Mouse (Mus musculus) layer of hippocampus, adult 18-20 months (tissue): ENCODE measurements at regions not wholly inside any gene's neighbourhood (a gene's known extent, or its start where the extent isn't known, plus 50 kb on each side); places are given as distances from the start of the nearest gene placed in this dataset.

Source experiments
- DNase-seq, 2 experiments: peaks; one replicate each; pipeline ENCODE4 v3.0.0; 2022; ENCODE audit warnings: low spot score in 2 of 2

- peak in 1 of 2 experiments; percentile 1 for DNase-seq
Measured at GRCm38 (mm10) chrX:81616397-81616796, 158.5 kb upstream of the 4930595M18Rik start.
